Mouse (Mus musculus) ES-Bruce4 (cell line): Measurements from ENCODE around the gene Neurl1a.

Experiments
- CTCF ChIP-seq: IDR thresholded peaks from one replicate; pipeline ENCODE4 v1.8.1; 2011; ENCODE audit warnings: low read depth, low read length
- POLR2A ChIP-seq: IDR thresholded peaks from one replicate; pipeline ENCODE4 v1.8.1; 2011; ENCODE audit warnings: low read length; ENCODE audit not compliant: insufficient read depth

DNA sequence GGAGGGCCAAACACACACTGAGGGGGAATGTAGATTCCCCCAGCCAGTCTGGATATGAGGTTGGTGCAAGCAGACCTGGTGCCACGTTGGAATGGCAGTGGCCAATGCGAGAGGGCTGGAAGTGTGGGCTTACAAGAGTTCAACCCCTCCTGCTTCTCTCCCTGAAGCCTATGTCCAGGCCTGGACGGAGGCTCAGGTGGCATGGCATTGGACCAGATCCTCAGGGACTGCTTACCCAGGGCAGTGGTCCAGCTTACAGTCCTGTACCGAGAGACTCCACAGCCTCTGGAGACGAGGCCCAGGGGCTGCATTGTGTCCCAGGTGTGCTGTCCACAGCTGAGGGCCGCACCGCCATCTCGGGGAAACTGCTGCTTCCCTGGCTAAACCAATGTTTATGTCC, 66.9 kb downstream of the Neurl1a start:
- TF ChIP-seq POLR2A (no peak), CTCF (no peak)
